Mouse (Mus musculus): Measurements from ENCODE around the gene Slc5a5.
A peak's percentile ranks its signal among the peaks of the same experiment; 100 is the strongest.

Slc5a5 gene

GRCm38 (mm10) chr8:70878178-70878577, 14.4 kb downstream of the Slc5a5 start:
- no peak for DNase-seq

- DNase-seq: no peak
Measured at GRCm38 (mm10) chr8:70876382-70876781, 16.2 kb downstream of the Slc5a5 start.

- no peak for DNase-seq
Measured at GRCm38 (mm10) chr8:70874441-70874840, 18.1 kb downstream of the Slc5a5 start.

GRCm38 (mm10) chr8:70873364-70873985, 19.1 kb downstream of the Slc5a5 start, which contains the start of gene Ccdc124:
Gene Ccdc124 (minus strand): TSS chr8:70873935.
- peak; percentile 92 to 97 for DNase-seq

- no peak for DNase-seq
Measured at GRCm38 (mm10) chr8:70872643-70873363, 19.8 kb downstream of the Slc5a5 start.

- DNase-seq: peak in 1 of 2 experiments; percentile 7
Measured at GRCm38 (mm10) chr8:70871195-70871807, 21.3 kb downstream of the Slc5a5 start.

- DNase-seq: peak; percentile 71 to 73
Measured at GRCm38 (mm10) chr8:70869601-70870041, 22.9 kb downstream of the Slc5a5 start.

- no peak for DNase-seq
Measured at GRCm38 (mm10) chr8:70869199-70869571, 23.4 kb downstream of the Slc5a5 start.

GRCm38 (mm10) chr8:70868559-70869198, 23.9 kb downstream of the Slc5a5 start:
- DNase-seq: no peak

- DNase-seq: peak in 1 of 2 experiments; percentile 13
Measured at GRCm38 (mm10) chr8:70866566-70866965, 26.0 kb downstream of the Slc5a5 start.

GRCm38 (mm10) chr8:70866001-70866520, 26.5 kb downstream of the Slc5a5 start:
- peak in 1 of 2 experiments; percentile 28 for DNase-seq

- peak; percentile 97 to 99 for DNase-seq
Measured at GRCm38 (mm10) chr8:70865350-70866000, 27.1 kb downstream of the Slc5a5 start.

GRCm38 (mm10) chr8:70864712-70865221, 27.8 kb downstream of the Slc5a5 start:
- DNase-seq: peak in 1 of 2 experiments; percentile 58

GRCm38 (mm10) chr8:70863956-70864711, 28.4 kb downstream of the Slc5a5 start:
- peak in 1 of 2 experiments; percentile 48 for DNase-seq

- peak in 1 of 2 experiments; percentile 21 for DNase-seq
Measured at GRCm38 (mm10) chr8:70862824-70863641, 29.5 kb downstream of the Slc5a5 start, which contains the start of gene Kcnn1. Gene Kcnn1 (minus strand): TSS chr8:70863258.

- no peak for DNase-seq
Measured at GRCm38 (mm10) chr8:70857516-70857915, 35.0 kb downstream of the Slc5a5 start.

GRCm38 (mm10) chr8:70856541-70857197, 35.9 kb downstream of the Slc5a5 start:
- peak; percentile 84 to 88 for DNase-seq

- no peak for DNase-seq
Measured at GRCm38 (mm10) chr8:70856028-70856427, 36.5 kb downstream of the Slc5a5 start.

GRCm38 (mm10) chr8:70853863-70854262, 38.7 kb downstream of the Slc5a5 start:
- no peak for DNase-seq

Data from cerebellum, adult 18-20 months (tissue).